Mouse (Mus musculus) heart, postnatal 0 days (tissue): ENCODE measurements around the gene Lsm3.

Experiments used
- CTCF ChIP-seq: IDR thresholded peaks from 2 replicates; pipeline ENCODE4 v1.5.1; 2016; ENCODE audit warnings: antibody characterized with exemption, control low read depth, low read depth
- EP300 ChIP-seq: IDR thresholded peaks from 2 replicates; pipeline ENCODE4 v1.6.1; 2016; ENCODE audit warnings: antibody characterized with exemption, low read depth

GRCm38 (mm10) chr6:91536047-91536765, 20.5 kb downstream of the Lsm3 start:
- TF ChIP-seq EP300 (no peak), CTCF (no peak)
